Mouse (Mus musculus) kidney, embryonic 15.5 days (tissue): ENCODE data around the gene Aldh2. TPM values are rescaled to one million over a fixed set of nuclear protein-coding genes. Genes with fewer than 3 reads are reported as not detected.

Experiments
- ATAC-seq: fragments of 200-750 bp; cut with Nextera tagmentation; replicated peaks from 2 replicates; pipeline ENCODE4 v1.8.0; 2017; ENCODE audit warnings: moderate TSS enrichment; ENCODE audit not compliant: low FRiP score
- H3K27ac ChIP-seq: fragments of 300-500 bp; sonication (generic); 2 replicates; pipeline ENCODE4 v1.5.1; 2015; ENCODE audit warnings: mild to moderate bottlenecking, inconsistent platforms
- H3K27me3 ChIP-seq: fragments of 300-500 bp; sonication (generic); 2 replicates; pipeline ENCODE4 v1.6.1; 2015; ENCODE audit warnings: inconsistent platforms
- H3K36me3 ChIP-seq: fragments of 300-500 bp; sonication (generic); 2 replicates; pipeline ENCODE4 v1.6.1; 2015; ENCODE audit warnings: inconsistent platforms
- H3K4me1 ChIP-seq: fragments of 300-500 bp; sonication (generic); 2 replicates; pipeline ENCODE4 v1.6.1; 2015; ENCODE audit warnings: inconsistent platforms
- H3K4me2 ChIP-seq: fragments of 300-500 bp; sonication (generic); 2 replicates; pipeline ENCODE4 v1.6.1; 2015; ENCODE audit warnings: moderate library complexity, mild to moderate bottlenecking, inconsistent platforms
- H3K4me3 ChIP-seq: fragments of 300-500 bp; sonication (generic); replicated peaks from 2 replicates; pipeline ENCODE4 v1.5.1; 2015; ENCODE audit warnings: mild to moderate bottlenecking, inconsistent platforms
- H3K9ac ChIP-seq: fragments of 300-500 bp; sonication (generic); 2 replicates; pipeline ENCODE4 v1.6.1; 2015; ENCODE audit warnings: mild to moderate bottlenecking, inconsistent platforms
- H3K9me3 ChIP-seq: fragments of 300-500 bp; sonication (generic); replicated peaks from 2 replicates; pipeline ENCODE4 v1.6.1; 2016; ENCODE audit warnings: inconsistent platforms
- WGBS: fragments of 180-500 bp; shearing (Covaris S2); methylation state at CpG from one replicate; pipeline ENCODE4 v1.1.7; 2015; ENCODE audit warnings: mixed read lengths; 5-methylcytosine and 5-hydroxymethylcytosine counted together
- polyA plus RNA-seq: library from polyadenylated mRNA; unstranded; fragments of >200 nt; fragmentation: Nextera tagmentation; extraction: Ambion mirVana; gene quantifications from 2 replicates; pipeline ENCODE4 v1.2.1, GENCODE M21; 2015

Gene Aldh2
- polyA plus RNA-seq, 1 experiment from 2014 or later, result 222 TPM

DNA sequence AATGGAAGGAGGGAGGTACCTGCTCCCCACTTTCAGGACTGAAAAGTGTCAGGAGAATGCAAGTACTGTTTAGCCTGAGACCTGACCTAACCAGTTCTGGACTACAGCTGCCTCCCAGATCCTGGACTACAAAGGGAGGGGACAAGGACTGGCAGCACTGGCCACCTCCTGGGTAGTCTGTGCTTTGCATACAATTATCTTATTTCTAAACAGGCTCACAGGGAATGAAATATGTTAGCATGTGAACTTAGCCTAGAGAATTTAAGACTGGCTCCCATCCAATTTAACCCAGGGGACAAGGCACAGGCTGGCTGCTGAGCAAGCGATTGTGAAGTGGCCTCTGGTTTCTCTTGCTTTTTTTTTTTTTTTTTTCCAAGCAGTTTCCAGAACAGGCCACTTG is 22.8 kb downstream of the Aldh2 start:
- Histone ChIP-seq H3K27me3 (no peaks in the 10 kb centered on the region), H3K27ac (no peak overlapping the region), H3K36me3 (peaks cover 77% of the 10 kb centered on the region), H3K4me1 (no peaks in the 10 kb centered on the region), H3K4me3 (no peak overlapping the region), H3K4me2 (no peak overlapping the region), H3K9me3 (no peaks in the 10 kb centered on the region), H3K9ac (no peak overlapping the region)
- WGBS, result 50% methylated on average over 1 of the region's 1 CpGs
- no peak for ATAC-seq

DNA sequence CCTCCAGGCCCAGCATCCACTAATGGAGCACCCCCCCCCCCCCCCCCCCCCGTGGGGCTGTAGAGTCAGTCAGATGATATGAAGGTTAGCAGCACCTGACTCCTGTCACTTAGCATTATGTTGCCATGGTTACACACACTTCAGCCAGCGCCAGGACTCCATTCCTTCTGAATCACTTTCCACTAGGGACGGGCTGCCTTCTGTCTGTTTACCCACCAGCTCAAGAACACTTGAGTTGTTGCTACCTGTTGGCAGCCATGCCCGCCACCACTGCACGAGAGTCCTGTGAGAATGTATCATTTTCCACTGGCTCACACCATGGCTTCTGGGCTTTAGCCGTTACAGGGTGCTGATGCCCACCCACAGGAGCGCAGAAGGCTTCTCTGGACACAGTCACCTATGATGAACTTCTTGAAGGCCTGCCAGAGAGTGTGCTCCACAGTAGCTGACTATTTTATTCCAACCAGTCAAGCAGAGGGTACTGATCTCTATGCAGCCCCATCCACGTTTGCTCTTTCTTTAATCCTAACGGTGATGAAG is 23.7 kb downstream of the Aldh2 start:
- no peak for ATAC-seq
- no peaks in the 10 kb centered on the region for H3K9me3 ChIP-seq
- no peak overlapping the region for H3K27ac ChIP-seq
- H3K36me3 ChIP-seq, result peaks cover 70% of the 10 kb centered on the region
- no peak overlapping the region for H3K4me3 ChIP-seq
- 88% methylated on average over 9 of the region's 9 CpGs for WGBS
- H3K4me1 ChIP-seq, result no peaks in the 10 kb centered on the region
- no peak overlapping the region for H3K9ac ChIP-seq
- H3K4me2 ChIP-seq, result no peak overlapping the region
- H3K27me3 ChIP-seq, result no peaks in the 10 kb centered on the region

DNA sequence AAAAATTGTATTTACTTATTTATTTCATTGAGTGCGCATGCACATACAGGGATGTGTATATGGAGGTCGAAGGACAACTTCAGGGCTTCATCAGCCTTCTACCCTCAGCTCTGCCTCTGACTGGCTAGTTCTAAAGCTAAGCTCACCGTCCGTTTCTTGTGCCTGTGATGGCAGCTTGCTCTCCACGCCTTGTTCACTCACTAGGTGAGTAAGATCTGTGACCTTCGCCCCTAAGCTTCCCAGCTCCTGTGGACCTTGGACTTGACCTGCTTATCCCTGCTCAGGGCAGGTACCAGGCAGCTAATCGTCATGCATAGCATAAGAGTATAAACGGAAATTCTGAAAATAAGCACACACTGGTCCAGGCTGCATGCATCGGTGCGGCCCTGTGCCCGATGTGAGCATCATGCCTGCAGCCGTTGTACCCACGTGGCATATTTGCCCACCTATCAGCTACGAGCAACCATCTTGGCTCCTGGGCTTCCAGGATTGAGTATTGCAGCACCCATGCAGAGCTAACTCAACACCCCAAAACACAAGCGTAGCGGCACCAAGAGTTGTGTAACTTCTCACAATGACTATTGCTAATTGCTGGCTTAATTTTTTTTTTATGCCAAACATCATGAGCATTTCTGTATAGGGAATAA is 27.5 kb downstream of the Aldh2 start:
- Histone ChIP-seq H3K36me3 (peaks cover 36% of the 10 kb centered on the region), H3K27me3 (no peaks in the 10 kb centered on the region), H3K4me2 (no peak overlapping the region), H3K27ac (no peak overlapping the region), H3K9ac (no peak overlapping the region), H3K9me3 (no peaks in the 10 kb centered on the region), H3K4me1 (peaks cover 7% of the 10 kb centered on the region), H3K4me3 (no peak overlapping the region)
- no peak for ATAC-seq
- 91% methylated on average over 16 of the region's 16 CpGs for WGBS

DNA sequence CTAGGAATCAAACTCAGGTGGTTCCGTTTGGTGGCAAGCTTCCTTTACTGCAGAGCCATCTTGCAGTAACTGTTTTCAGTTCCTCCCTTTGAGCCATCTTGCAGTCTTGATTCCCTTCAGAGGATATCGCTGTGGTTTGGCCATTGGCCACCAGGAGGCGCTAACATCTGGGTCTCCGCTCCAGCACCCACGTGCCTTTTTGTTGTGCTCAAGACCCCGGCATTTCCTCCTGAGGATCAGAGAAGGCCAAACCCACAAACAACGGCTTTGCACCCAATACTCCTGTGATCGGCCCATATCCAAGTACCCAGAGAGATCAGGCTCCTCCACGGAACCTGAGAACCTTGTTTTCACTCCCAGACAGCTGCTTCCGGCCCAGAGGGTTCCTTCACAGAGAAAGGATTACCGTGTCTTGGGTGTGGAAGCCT is 29.1 kb downstream of the Aldh2 start:
- H3K36me3 ChIP-seq, result peaks cover 19% of the 10 kb centered on the region; the same call in 1 of the 2 replicates
- H3K9ac ChIP-seq, result no peak overlapping the region
- H3K4me2 ChIP-seq, result peak overlapping the region; percentile 56
- 0 out of 2 replicates have a peak, but pooled peaks have one; percentile 25 for ATAC-seq
- no peak overlapping the region for H3K27ac ChIP-seq
- no peaks in the 10 kb centered on the region for H3K9me3 ChIP-seq
- WGBS, result 9% methylated on average over 11 of the region's 11 CpGs
- H3K27me3 ChIP-seq, result no peaks in the 10 kb centered on the region
- H3K4me3 ChIP-seq, result peak overlapping the region; percentile 25; the same call in 1 of the 2 replicates
- peaks cover 7% of the 10 kb centered on the region for H3K4me1 ChIP-seq

DNA sequence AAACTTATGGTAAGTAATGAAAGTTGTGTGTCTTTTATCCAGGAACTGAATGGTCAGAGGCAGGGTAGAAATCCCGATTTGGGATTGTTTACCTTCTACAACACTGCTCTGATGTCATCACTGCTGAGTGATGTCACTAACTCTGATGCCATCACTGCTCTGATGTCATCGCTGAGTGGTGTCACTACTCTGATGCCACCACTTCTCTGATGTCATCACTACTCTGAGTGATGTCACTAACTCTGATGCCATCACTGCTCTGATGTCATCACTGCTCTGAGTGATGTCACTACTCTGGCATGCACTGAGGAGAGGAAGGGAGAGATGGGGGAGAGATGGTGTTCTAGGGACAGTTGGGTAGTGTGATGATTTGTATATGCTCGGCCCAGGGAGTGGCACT is 31.2 kb downstream of the Aldh2 start:
- WGBS, result 85% methylated on average over 3 of the region's 3 CpGs

DNA sequence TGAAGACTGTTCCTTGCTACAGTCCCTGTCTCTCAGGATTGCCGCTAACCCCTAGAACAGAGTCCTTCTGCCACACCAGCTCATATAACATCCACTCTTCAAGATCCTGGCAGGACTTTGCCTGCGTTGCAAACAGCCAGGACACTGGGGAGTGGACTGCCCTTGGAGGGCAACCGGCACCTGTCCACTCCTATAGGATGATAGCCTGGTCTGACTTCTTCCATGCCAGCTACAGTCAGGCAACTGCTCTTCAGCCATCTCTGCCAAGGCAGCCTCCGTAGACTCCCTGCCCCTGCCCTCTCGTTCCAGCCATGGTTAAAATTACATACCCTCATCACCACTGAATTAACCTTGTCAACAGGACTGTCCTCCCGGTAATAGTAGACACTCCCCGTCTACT is 44.4 kb downstream of the Aldh2 start:
- Histone ChIP-seq H3K27me3 (no peaks in the 10 kb centered on the region), H3K4me3 (no peak overlapping the region), H3K9ac (no peak overlapping the region), H3K36me3 (no peaks in the 10 kb centered on the region), H3K27ac (no peak overlapping the region), H3K9me3 (no peaks in the 10 kb centered on the region; the same call in 1 of the 2 replicates), H3K4me1 (peaks cover 13% of the 10 kb centered on the region), H3K4me2 (no peak overlapping the region)
- 42% methylated on average over 7 of the region's 7 CpGs for WGBS
- no peak for ATAC-seq

More for the DNA sequence above, 31.2 kb downstream of the Aldh2 start:
- no peak for ATAC-seq
- no peak overlapping the region for H3K27ac ChIP-seq
- peaks cover 5% of the 10 kb centered on the region; the same call in 1 of the 2 replicates for H3K36me3 ChIP-seq
- no peak overlapping the region for H3K4me3 ChIP-seq
- no peaks in the 10 kb centered on the region for H3K9me3 ChIP-seq
- H3K4me2 ChIP-seq, result no peak overlapping the region
- no peaks in the 10 kb centered on the region for H3K27me3 ChIP-seq
- peaks cover 10% of the 10 kb centered on the region for H3K4me1 ChIP-seq
- no peak overlapping the region for H3K9ac ChIP-seq

DNA sequence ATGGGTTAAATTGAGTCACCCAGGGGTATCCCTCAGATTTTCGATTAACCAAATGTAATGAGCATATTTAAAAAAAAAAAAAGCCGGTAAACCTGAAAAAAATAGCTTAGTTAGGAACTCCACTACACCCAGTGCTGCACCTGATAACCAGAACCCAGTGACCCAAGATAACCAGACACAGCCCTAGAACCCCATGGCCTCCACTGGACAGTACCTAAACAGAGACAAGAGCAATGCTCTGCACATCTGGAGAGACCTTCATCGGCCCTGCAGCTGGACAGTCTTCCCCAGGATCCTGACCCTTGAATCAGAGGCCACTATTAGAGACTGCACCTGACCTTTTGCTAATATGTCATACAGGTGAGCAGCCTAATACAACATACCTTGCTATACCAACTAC is 46.5 kb downstream of the Aldh2 start:
- Histone ChIP-seq H3K36me3 (no peaks in the 10 kb centered on the region), H3K27ac (no peak overlapping the region), H3K4me2 (peak overlapping the region; percentile 86; the same call in 1 of the 2 replicates), H3K4me1 (peaks cover 29% of the 10 kb centered on the region), H3K9me3 (no peaks in the 10 kb centered on the region; the same call in 1 of the 2 replicates), H3K4me3 (no peak overlapping the region), H3K27me3 (no peaks in the 10 kb centered on the region), H3K9ac (no peak overlapping the region)
- ATAC-seq, result no peak
- WGBS, result 93% methylated on average over 3 of the region's 3 CpGs

DNA sequence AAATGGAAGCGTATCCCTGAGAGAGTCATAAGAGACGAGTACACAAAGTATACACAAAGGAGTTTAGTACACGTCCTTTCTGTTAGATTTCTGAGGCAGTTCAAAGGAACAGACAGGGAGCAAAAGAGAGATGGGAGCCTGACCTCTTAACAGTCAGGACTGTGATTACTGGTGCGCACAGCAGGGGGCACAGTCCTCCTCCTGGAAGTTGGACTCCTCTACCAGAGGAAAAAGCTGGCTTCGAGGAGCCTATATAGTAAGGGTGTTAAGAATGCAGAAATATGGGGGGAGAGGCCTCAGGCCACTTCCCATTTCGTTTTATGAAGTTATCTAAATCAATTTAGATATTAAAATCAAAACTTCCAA is 47.1 kb downstream of the Aldh2 start:
- ATAC-seq, result peak; percentile 33; the same call in 1 of the 2 replicates
- H3K27ac ChIP-seq, result peak overlapping the region; percentile 97
- WGBS, result 25% methylated on average over 6 of the region's 6 CpGs

DNA sequence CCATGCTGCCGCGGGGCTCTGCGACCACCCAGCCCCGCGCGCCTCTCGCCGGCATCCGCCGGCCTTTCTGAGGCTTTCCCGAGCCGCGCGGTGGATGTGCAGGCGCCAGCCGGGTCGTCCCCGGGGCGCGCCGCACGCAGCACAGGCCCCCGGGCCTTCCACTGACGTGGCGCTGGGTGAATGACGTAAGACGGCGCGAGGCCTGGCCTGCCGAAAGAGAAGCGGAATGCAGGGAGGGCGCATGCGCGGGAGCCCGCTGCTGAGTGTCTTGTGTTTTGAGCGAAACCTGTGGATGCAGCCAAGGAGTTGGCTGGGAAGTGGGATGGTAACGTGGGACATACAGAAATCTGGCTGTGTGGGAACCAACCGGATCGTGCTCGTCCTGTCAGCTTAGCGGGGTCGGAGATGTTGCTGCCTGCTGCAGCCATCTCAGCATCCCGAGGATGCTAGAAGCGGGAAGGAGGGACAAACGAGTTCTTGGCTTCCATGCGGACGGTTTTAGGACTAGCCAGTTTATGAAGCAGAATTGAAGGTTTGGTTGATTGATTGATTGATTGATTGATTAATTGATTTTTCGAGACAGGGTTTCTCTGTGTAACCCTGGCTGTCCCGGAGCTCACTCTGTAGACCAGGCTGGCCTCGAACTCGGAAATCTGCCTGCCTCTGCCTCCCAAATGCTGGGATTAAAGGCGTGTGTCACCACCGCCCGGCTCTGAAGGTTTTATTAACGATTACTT is 47.7 kb downstream of the Aldh2 start, which contains the start of gene Mapkapk5:
Gene Mapkapk5, minus strand, starts transcription at position 113 of the 737 bp plus-strand sequence.
- ATAC-seq, result peak; percentile 93
- peak within 1 kb of the TSS; percentile 99 for H3K9ac ChIP-seq
- peak within 1 kb of the TSS; percentile 99 for H3K4me3 ChIP-seq
- H3K4me1 ChIP-seq, result peaks cover 29% of the 10 kb centered on the region
- no peaks in the 10 kb centered on the region; the same call in 1 of the 2 replicates for H3K9me3 ChIP-seq
- peak within 1 kb of the TSS; percentile 86 for H3K4me2 ChIP-seq
- H3K27me3 ChIP-seq, result no peaks in the 10 kb centered on the region
- WGBS, result 1% methylated on average over 55 of the region's 55 CpGs
- H3K27ac ChIP-seq, result peak within 1 kb of the TSS; percentile 97
- no peaks in the 10 kb centered on the region for H3K36me3 ChIP-seq

More for the DNA sequence above, 47.1 kb downstream of the Aldh2 start:
- peak overlapping the region; percentile 99 for H3K9ac ChIP-seq
- H3K4me1 ChIP-seq, result peaks cover 29% of the 10 kb centered on the region
- H3K36me3 ChIP-seq, result no peaks in the 10 kb centered on the region
- no peaks in the 10 kb centered on the region for H3K27me3 ChIP-seq
- no peaks in the 10 kb centered on the region; the same call in 1 of the 2 replicates for H3K9me3 ChIP-seq
- peak overlapping the region; percentile 99 for H3K4me3 ChIP-seq
- peak overlapping the region; percentile 86 for H3K4me2 ChIP-seq

DNA sequence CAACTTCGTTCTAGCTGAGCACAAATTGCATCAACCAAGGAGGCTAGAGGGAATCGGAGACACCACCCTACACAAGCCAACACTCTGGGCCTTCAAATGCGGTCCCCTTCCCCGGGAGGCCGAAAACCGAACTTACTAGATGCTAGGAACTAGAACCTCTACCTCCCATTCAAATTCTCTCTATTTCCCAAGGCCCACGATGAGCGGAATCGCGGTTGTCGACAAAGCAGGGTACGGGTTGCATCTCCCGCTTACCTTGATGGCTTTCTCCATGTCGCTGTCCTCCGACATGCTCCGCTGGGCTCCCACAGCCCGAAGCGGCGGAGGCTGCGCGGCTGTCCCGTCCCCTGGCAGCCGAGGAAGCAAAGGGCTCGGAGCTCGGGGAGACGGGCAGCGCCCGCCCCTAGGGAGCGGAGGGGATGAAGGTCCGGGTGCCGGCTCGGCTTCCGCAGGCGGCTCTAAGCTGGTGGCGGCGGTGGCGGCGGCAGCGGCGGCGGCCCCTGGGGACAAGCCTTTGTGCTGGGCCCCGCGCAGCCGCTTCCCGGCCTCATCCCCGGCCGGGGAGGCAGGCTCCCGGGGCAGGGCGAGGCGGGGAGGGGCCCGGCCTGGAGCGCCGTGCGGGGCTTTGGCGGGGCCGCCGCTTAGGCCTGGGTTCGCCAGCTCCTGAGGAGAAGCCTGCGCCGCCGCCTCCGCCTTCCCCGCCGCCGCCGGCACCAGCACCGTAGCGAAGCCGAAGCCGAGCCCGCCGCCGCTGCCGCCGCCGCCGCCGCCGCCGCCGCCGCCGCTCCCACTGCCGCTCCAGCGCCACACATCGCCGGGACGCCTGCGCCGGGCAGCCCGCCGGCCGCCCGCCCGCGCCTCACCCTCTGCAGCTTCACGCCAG is 48.5 kb downstream of the Aldh2 start, which contains the start of the genes Adam1a and Gm42878:
Gene Adam1a, minus strand, starts transcription at position 573 of the 883 bp plus-strand sequence.
Gene Gm42878, minus strand, starts transcription at position 573 of the 883 bp plus-strand sequence.
- ATAC-seq, result peak; percentile 65
- Histone ChIP-seq H3K4me2 (peak within 1 kb of the TSS; percentile 86), H3K4me3 (peak within 1 kb of the TSS; percentile 99), H3K27me3 (no peaks in the 10 kb centered on the region), H3K36me3 (no peaks in the 10 kb centered on the region), H3K9me3 (no peaks in the 10 kb centered on the region; the same call in 1 of the 2 replicates), H3K4me1 (peaks cover 29% of the 10 kb centered on the region), H3K27ac (peak within 1 kb of the TSS; percentile 97), H3K9ac (peak within 1 kb of the TSS; percentile 99)
- under 1% methylated on average over 94 of the region's 97 CpGs for WGBS

DNA sequence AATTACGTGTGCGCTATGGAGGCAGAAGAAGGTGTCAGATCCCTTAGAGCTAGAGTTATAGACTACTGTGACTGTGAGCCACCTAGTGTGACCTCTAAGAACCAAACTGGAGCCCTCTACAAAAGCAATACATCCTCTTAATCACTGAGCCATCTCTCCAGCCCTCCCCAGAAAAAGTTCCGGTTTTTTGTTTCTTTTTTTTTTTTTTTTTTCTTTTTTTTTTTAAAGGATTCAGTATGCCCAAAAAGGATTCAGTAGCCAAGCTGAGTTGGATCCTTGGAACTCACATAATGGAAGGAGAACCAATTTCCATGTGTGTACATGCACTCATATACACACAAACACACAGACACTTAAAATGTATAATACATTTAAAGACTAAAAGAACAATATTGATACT is 50.3 kb downstream of the Aldh2 start:
- Histone ChIP-seq H3K27me3 (no peaks in the 10 kb centered on the region), H3K27ac (no peak overlapping the region), H3K9me3 (no peaks in the 10 kb centered on the region), H3K4me2 (no peak overlapping the region), H3K4me1 (peaks cover 29% of the 10 kb centered on the region), H3K36me3 (peaks cover 7% of the 10 kb centered on the region), H3K9ac (no peak overlapping the region), H3K4me3 (no peak overlapping the region)
- WGBS, result 69% methylated on average over 3 of the region's 3 CpGs
- ATAC-seq, result no peak
